Mouse (Mus musculus) forebrain, embryonic 13.5 days (tissue): ENCODE data around the gene Tor3a. TPM values are rescaled to one million over a fixed set of nuclear protein-coding genes. Genes with fewer than 3 reads are reported as not detected.

Experiments used
- ATAC-seq: fragments of 200-750 bp; cut with Nextera tagmentation; 2 replicates; pipeline ENCODE4 v1.8.0; 2017
- H3K27ac ChIP-seq: fragments of 300-500 bp; sonication (generic); 2 replicates; pipeline ENCODE4 v1.5.1; 2015; ENCODE audit warnings: inconsistent platforms, mild to moderate bottlenecking, moderate library complexity
- H3K27me3 ChIP-seq: fragments of 300-500 bp; sonication (generic); 2 replicates; pipeline ENCODE4 v1.6.1; 2015; ENCODE audit warnings: mild to moderate bottlenecking, inconsistent platforms
- H3K36me3 ChIP-seq: fragments of 300-500 bp; sonication (generic); 2 replicates; pipeline ENCODE4 v1.6.1; 2015; ENCODE audit warnings: mild to moderate bottlenecking, inconsistent platforms; ENCODE audit not compliant: poor library complexity, severe bottlenecking
- H3K4me1 ChIP-seq: fragments of 300-500 bp; sonication (generic); 2 replicates; pipeline ENCODE4 v1.6.1; 2015; ENCODE audit warnings: inconsistent platforms
- H3K4me2 ChIP-seq: fragments of 300-500 bp; sonication (generic); 2 replicates; pipeline ENCODE4 v1.6.1; 2015; ENCODE audit warnings: inconsistent platforms, mild to moderate bottlenecking, moderate library complexity
- H3K4me3 ChIP-seq: fragments of 300-500 bp; sonication (generic); 2 replicates; pipeline ENCODE4 v1.5.1; 2015; ENCODE audit warnings: mild to moderate bottlenecking, inconsistent platforms
- H3K9ac ChIP-seq: fragments of 300-500 bp; sonication (generic); 2 replicates; pipeline ENCODE4 v1.6.1; 2015; ENCODE audit warnings: mild to moderate bottlenecking, inconsistent platforms
- H3K9me3 ChIP-seq: fragments of 300-500 bp; sonication (generic); replicated peaks from 2 replicates; pipeline ENCODE4 v1.6.1; 2016; ENCODE audit warnings: inconsistent platforms
- WGBS: fragments of 180-500 bp; shearing (Covaris S2); methylation state at CpG from one replicate; pipeline ENCODE4 v1.1.7; 2015; 5-methylcytosine and 5-hydroxymethylcytosine counted together
- polyA plus RNA-seq: library from polyadenylated mRNA; unstranded; fragments of >200 nt; fragmentation: Nextera tagmentation; extraction: Ambion mirVana; gene quantifications from 2 replicates; pipeline ENCODE4 v1.2.1, GENCODE M21; 2015

Tor3a gene
- polyA plus RNA-seq, 1 experiment from 2014 or later = 3.7 TPM

DNA sequence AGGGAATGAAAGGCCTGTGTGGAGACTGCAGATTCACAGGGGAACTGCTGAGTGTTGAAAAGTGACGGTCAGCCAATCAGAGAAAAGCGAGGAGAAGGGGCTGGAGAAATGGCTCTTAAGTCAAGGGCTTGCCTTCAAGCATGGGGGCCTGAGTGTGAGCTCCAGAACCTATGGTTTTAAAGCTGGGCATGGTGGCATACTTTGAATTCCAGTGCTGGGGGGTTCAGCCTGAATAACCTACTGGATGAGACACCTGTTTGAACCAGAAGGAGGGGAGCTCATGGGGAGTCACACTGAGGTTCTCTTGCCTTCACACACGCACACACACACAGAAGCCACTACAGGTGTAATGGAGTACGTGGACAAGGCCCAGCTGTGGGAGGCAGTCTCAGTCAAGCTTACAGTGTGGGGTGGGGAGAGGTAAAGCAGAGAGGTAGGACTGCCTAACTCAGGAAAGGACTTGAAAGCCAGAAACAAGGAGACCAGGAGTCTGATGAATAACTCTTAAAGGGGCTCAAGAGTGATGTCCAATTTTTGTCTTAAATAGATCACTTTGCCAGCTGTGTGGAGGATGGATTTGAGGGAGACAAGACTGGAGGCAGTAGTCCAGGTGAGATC, 53.8 kb downstream of the Tor3a start:
- Histone ChIP-seq H3K4me1 (peaks cover 19% of the 10 kb centered on the region), H3K9ac (no peak overlapping the region), H3K36me3 (peaks cover 12% of the 10 kb centered on the region), H3K4me3 (no peak overlapping the region), H3K9me3 (no peaks in the 10 kb centered on the region), H3K27me3 (no peaks in the 10 kb centered on the region), H3K27ac (no peak overlapping the region), H3K4me2 (no peak overlapping the region)
- ATAC-seq = no peak
- 76% methylated on average over 4 of the region's 4 CpGs for WGBS

DNA sequence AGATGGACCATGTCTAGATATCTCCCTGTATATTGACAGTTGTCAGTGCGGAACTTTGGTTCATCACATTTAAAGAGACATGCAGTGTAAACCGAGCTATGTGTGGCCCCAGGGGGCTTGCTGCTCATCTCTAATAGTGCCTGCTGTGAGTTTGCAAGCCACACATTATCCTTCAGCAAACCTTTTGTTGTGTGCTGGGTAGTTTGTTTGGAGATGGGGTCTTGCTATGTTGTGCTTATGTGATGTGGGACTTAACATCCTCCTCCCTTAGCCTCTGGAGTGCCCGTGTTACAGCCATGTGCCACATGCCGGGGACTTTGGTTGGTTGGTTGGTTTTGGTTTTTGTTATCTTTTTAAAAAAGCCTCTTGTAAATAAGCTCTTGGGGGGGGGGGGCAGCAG, 56.3 kb downstream of the Tor3a start:
- H3K27ac ChIP-seq = no peak overlapping the region
- ATAC-seq = no peak
- no peaks in the 10 kb centered on the region for H3K27me3 ChIP-seq
- H3K36me3 ChIP-seq = peaks cover 4% of the 10 kb centered on the region
- H3K4me3 ChIP-seq = no peak overlapping the region
- peaks cover 34% of the 10 kb centered on the region for H3K4me1 ChIP-seq
- no peak overlapping the region for H3K9ac ChIP-seq
- 58% methylated on average over 4 of the region's 4 CpGs for WGBS
- H3K4me2 ChIP-seq = no peak overlapping the region
- H3K9me3 ChIP-seq = no peaks in the 10 kb centered on the region

DNA sequence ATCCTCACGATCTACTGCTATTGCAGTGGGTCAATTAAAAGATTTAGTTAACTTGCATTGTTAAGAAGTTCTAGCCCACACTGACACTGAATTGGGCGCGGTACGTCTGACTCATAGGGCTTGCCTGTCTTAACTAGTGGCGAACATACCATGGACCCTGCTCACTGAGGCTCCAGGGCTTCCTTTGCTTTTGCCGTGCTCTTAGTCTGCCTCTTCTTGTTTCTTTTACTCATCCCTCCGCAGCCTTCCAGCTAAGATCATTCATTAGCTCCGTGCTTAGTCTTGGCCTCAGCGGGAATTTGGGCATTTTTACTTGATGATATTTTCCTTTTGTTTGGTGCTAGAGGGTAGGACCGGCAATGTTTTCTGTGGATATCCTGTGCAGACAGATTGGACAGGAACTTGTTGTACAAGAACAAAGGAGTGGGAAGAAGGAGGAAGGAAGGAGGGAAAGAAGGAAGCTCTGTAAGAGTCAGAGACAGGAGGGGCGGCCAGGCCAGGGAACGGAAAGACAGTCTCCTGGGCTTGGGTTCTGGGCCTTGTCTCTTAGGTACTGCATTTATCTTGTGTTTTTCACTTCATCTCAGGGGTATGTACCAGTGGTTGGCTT, 57.1 kb downstream of the Tor3a start:
- H3K36me3 ChIP-seq = no peaks in the 10 kb centered on the region
- H3K27ac ChIP-seq = no peak overlapping the region
- H3K4me1 ChIP-seq = peaks cover 34% of the 10 kb centered on the region
- 28% methylated on average over 12 of the region's 12 CpGs for WGBS
- ATAC-seq = no peak
- H3K27me3 ChIP-seq = no peaks in the 10 kb centered on the region
- H3K9ac ChIP-seq = no peak overlapping the region
- no peaks in the 10 kb centered on the region for H3K9me3 ChIP-seq
- no peak overlapping the region for H3K4me2 ChIP-seq
- H3K4me3 ChIP-seq = no peak overlapping the region

DNA sequence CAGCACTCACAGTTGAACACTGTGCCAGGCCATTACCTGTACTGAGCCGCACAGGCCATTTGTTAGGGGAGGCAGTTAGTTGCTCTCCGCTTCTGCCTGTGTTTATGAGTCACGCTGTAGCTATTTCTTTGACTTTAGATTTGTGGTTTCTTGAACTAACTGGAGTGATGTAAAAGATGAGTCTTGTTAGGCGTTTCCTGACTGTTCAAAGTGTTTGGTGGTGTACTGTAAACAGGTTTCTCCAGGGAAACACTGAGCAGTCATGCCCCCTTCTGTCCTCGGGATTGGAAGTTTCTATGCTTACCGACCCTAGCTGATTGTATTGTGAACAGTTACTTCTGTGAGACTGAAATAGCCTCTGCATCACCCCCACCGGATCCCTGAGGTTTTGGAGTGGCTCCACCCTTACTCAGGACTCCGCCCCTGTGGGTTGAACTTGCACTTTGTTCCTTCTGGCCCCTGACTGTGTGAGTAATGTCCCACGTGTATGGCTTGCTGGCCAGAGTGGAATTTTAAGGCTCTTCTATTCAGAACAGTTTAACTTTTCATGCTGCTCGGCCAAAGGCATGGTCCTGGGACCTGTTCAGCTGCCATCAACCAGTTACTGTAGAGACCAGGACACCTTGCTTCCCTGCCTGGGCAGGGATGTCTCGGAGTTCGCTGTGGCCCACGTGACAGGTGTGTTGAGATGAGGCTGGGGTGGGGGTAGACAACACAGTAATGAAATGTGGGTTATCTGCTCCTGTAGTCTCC, 58.6 kb downstream of the Tor3a start:
- Histone ChIP-seq H3K4me1 (peaks cover 34% of the 10 kb centered on the region), H3K27me3 (no peaks in the 10 kb centered on the region), H3K4me3 (no peak overlapping the region), H3K9ac (no peak overlapping the region; the same call in 1 of the 2 replicates), H3K27ac (no peak overlapping the region), H3K9me3 (no peaks in the 10 kb centered on the region), H3K4me2 (no peak overlapping the region), H3K36me3 (no peaks in the 10 kb centered on the region)
- ATAC-seq = peak; percentile 19; the same call in 1 of the 2 replicates
- WGBS = 25% methylated on average over 13 of the region's 13 CpGs

DNA sequence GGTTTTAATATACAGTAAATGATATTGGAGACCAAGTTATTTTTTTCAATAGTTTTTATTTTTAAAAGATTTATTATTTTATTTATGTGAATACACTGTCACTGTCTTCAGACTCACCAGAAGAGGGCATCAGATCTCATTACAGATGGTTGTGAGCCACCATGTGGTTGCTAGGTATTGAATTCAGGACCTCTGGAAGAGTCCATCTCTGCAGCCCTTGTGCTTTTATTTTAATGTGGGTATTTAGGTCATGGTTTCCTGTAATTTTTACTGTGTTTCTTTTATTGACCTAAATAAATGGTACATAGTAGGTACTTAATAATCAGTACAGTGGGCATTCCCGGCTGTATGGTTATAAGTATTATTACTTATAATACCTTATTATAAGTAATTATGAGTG, 59.4 kb downstream of the Tor3a start:
- peaks cover 34% of the 10 kb centered on the region for H3K4me1 ChIP-seq
- no peaks in the 10 kb centered on the region for H3K36me3 ChIP-seq
- no peaks in the 10 kb centered on the region for H3K27me3 ChIP-seq
- WGBS = 81% methylated on average over 1 of the region's 1 CpGs
- no peak for ATAC-seq
- no peaks in the 10 kb centered on the region for H3K9me3 ChIP-seq
- H3K4me3 ChIP-seq = no peak overlapping the region
- no peak overlapping the region for H3K4me2 ChIP-seq
- no peak overlapping the region for H3K27ac ChIP-seq
- H3K9ac ChIP-seq = no peak overlapping the region

DNA sequence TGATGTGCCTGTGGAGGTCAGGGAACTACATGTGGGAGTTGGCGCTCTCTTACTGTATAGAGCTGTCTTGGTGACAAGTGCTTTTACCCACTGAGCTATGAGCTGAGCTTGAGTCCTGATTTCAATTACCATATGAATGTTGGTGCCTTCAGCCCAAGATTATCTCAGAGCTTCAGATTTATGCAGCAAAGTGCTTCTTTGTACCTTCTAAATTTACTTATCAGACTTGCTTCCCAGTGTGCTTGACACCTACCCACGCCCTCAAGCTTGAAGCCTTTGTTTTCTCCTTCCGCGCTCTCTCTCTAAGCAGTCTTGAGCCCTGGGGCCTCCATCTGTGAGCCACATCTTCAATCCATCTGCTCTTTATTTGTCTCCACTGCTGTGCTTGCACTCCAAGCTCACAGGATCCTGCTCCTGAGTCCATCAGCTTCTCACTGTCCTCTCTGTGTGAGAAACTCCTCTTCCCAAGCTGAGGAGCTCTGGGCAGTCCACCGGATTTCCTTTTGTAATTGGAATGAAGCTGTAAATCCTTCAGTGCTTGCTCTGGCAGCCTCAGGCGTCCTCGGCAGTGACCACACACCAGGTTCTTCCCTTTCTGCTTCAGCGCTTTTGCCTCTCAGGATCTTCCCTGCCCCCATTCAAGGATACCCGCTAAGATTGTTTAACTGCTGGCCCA, 60.2 kb downstream of the Tor3a start:
- H3K9me3 ChIP-seq = no peaks in the 10 kb centered on the region
- peaks cover 39% of the 10 kb centered on the region for H3K4me1 ChIP-seq
- peak overlapping the region; percentile 28 for H3K4me2 ChIP-seq
- peak overlapping the region; percentile 88 for H3K27ac ChIP-seq
- ATAC-seq = peak; percentile 68
- peak overlapping the region; percentile 52; the same call in 1 of the 2 replicates for H3K9ac ChIP-seq
- no peaks in the 10 kb centered on the region for H3K27me3 ChIP-seq
- 7% methylated on average over 9 of the region's 9 CpGs for WGBS
- H3K36me3 ChIP-seq = no peaks in the 10 kb centered on the region
- H3K4me3 ChIP-seq = no peak overlapping the region

DNA sequence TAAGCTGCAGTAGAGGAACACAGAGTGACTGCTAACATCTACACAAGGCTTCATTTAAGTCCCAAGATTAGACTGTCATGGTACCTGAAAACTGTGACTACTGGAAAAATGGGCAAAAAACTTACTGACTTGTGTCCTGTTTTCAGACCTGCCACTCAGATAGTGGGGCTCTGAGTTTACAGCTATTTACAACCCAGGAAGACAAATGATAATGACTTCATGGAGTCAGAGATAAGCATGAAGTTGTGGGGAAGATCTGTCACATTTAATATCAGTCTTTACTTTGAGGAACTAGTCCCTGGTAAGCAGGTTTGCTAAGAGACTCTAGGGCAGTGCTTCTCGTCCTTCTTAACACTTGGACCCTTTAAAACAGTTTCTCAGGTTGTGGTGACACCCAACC, 63.9 kb downstream of the Tor3a start:
- Histone ChIP-seq H3K9me3 (no peaks in the 10 kb centered on the region), H3K4me3 (no peak overlapping the region), H3K9ac (no peak overlapping the region), H3K4me1 (peaks cover 18% of the 10 kb centered on the region), H3K36me3 (no peaks in the 10 kb centered on the region), H3K27me3 (no peaks in the 10 kb centered on the region), H3K4me2 (no peak overlapping the region), H3K27ac (no peak overlapping the region)
- no peak for ATAC-seq
- WGBS = 95% methylated on average over 1 of the region's 1 CpGs

DNA sequence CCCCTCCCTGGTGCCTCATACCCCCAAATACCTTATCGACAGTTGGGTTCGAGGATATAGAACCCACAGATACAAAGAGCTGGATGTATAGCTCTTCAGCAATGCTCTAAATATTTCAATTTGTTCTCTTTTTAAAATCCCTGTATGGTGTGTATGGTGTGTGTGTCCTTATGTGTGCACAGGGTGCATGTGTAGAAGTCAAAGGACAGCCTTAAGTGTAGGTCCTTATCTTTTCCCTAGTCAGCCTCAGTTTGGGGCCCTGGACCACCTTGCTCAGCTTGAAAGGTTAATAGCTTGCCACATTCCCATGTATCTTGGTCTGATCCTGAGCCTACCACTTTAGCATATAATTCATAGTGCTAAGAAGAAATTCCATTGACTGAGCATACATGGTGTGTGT, 65.7 kb downstream of the Tor3a start:
- Histone ChIP-seq H3K36me3 (no peaks in the 10 kb centered on the region), H3K4me3 (no peak overlapping the region), H3K9ac (no peak overlapping the region), H3K9me3 (no peaks in the 10 kb centered on the region), H3K27me3 (no peaks in the 10 kb centered on the region), H3K4me2 (no peak overlapping the region), H3K4me1 (peaks cover 10% of the 10 kb centered on the region), H3K27ac (no peak overlapping the region)
- no peak for ATAC-seq
- 91% methylated on average over 2 of the region's 2 CpGs for WGBS

DNA sequence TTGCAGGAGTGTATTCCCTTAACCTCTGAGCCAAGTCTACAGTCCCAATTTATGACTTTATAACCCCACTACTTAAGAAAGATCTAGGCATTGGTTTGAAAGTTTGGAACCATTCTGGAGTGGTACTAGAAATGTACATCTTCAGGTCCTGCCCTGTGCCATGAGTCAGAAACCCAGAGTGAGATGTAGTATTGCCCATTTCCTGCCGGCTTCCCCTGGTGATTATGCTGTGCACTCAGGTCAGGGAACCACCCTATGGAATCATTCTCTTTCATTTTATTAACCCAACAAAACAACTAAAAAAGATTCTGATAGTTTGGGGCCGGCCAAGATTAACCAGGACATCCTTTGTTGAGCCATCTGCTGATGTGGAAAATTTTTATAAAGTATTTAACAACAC, 68.2 kb downstream of the Tor3a start:
- Histone ChIP-seq H3K9me3 (no peaks in the 10 kb centered on the region), H3K27ac (no peak overlapping the region; the same call in 1 of the 2 replicates), H3K36me3 (no peaks in the 10 kb centered on the region), H3K9ac (no peak overlapping the region), H3K4me3 (no peak overlapping the region), H3K27me3 (no peaks in the 10 kb centered on the region), H3K4me1 (peaks cover 9% of the 10 kb centered on the region; the same call in 1 of the 2 replicates), H3K4me2 (no peak overlapping the region)
- 84% methylated on average over 2 of the region's 2 CpGs for whole genome bisulfite sequencing
- ATAC-seq = no peak

DNA sequence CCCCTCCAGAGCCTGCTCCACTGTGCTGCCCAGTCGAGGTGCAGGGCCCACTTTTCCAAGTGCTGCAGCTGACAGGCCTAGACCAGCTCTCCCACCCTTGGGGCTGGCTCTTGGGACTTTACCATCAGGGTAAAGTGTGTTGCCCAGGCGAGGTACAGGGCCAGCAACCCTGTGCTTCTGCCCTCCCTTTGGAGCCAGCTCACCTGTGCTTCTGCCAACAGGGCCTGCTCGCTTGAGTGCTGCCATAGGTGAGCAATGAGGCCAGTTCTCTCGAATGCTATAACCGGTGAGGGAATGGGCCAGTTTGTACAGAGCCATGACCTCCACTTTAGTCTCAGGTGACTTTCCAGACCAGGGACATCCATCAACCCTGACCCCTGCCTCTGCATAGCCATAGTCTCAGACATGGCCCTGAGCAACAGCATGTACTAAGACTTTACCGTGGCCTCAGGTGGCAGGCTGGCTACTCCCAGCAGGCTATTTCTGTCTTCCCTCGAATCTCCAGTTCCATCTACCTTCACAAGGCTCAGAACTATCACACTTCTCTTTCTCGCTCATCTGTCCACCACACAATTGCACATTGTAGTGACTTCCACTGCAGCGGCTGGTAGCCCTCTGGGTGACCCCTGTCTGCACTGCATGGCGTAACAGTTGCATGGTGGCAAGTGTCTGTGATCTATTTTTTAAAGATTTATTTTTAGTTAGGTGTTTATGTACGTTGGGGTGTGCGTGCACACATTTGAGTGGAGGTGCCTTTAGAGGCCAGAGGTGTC, 68.9 kb downstream of the Tor3a start:
- Histone ChIP-seq H3K4me1 (peaks cover 9% of the 10 kb centered on the region; the same call in 1 of the 2 replicates), H3K4me2 (no peak overlapping the region), H3K36me3 (no peaks in the 10 kb centered on the region), H3K9me3 (no peaks in the 10 kb centered on the region), H3K9ac (no peak overlapping the region), H3K4me3 (no peak overlapping the region), H3K27ac (no peak overlapping the region; the same call in 1 of the 2 replicates), H3K27me3 (no peaks in the 10 kb centered on the region)
- WGBS = 87% methylated on average over 12 of the region's 12 CpGs
- no peak; the same call in 1 of the 2 replicates for ATAC-seq
